Mouse (Mus musculus) heart, embryonic 15.5 days (tissue): ENCODE measurements around the gene Agpat3. TPM values are rescaled to one million over a fixed set of nuclear protein-coding genes. Genes with fewer than 3 reads are reported as not detected.

Source experiments
- ATAC-seq: fragments of 200-750 bp; cut with Nextera tagmentation; replicated peaks from 2 replicates; pipeline ENCODE4 v1.8.0; 2017; ENCODE audit warnings: low read depth, moderate TSS enrichment; ENCODE audit not compliant: insufficient number of reproducible peaks, insufficient read depth, low FRiP score
- H3K27ac ChIP-seq: fragments of 300-500 bp; sonication (generic); 2 replicates; pipeline ENCODE4 v1.5.1; 2015; ENCODE audit warnings: mild to moderate bottlenecking, inconsistent platforms
- H3K27me3 ChIP-seq: fragments of 300-500 bp; sonication (generic); 2 replicates; pipeline ENCODE4 v1.6.1; 2015; ENCODE audit warnings: inconsistent platforms
- H3K36me3 ChIP-seq: fragments of 300-500 bp; sonication (generic); 2 replicates; pipeline ENCODE4 v1.6.1; 2015; ENCODE audit warnings: mild to moderate bottlenecking, inconsistent platforms
- H3K4me1 ChIP-seq: fragments of 300-500 bp; sonication (generic); replicated peaks from 2 replicates; pipeline ENCODE4 v1.6.1; 2015; ENCODE audit warnings: inconsistent platforms
- H3K4me2 ChIP-seq: fragments of 300-500 bp; sonication (generic); 2 replicates; pipeline ENCODE4 v1.6.1; 2015; ENCODE audit warnings: inconsistent platforms, mild to moderate bottlenecking, moderate library complexity
- H3K4me3 ChIP-seq: fragments of 300-500 bp; sonication (generic); 2 replicates; pipeline ENCODE4 v1.5.1; 2015; ENCODE audit warnings: mild to moderate bottlenecking, inconsistent platforms
- H3K9ac ChIP-seq: fragments of 300-500 bp; sonication (generic); 2 replicates; pipeline ENCODE4 v1.6.1; 2015; ENCODE audit warnings: mild to moderate bottlenecking, inconsistent platforms
- H3K9me3 ChIP-seq: fragments of 300-500 bp; sonication (generic); replicated peaks from 2 replicates; pipeline ENCODE4 v1.6.1; 2016; ENCODE audit warnings: inconsistent platforms
- WGBS: fragments of 180-500 bp; shearing (Covaris S2); methylation state at CpG from one replicate; pipeline ENCODE4 v1.1.7; 2015; ENCODE audit warnings: mixed read lengths; 5-methylcytosine and 5-hydroxymethylcytosine counted together
- microRNA-seq: library from miRNA; unstranded; fragments of <30 nt; microRNA quantifications from one replicate; pipeline ENCODE4, GENCODE M21; 2016
- polyA plus RNA-seq: library from polyadenylated mRNA; unstranded; fragments of >200 nt; fragmentation: Nextera tagmentation; extraction: Ambion mirVana; gene quantifications from 2 replicates; pipeline ENCODE4 v1.2.1, GENCODE M21; 2015

Gene Agpat3
- polyA plus RNA-seq, 1 experiment from 2014 or later, result 54.2 TPM

GRCm38 (mm10) chr10:78224136-78224535 lies 128.2 kb downstream of the Agpat3 start:
- no peak for ATAC-seq
- Histone ChIP-seq H3K9me3 (no peaks in the 10 kb centered on the region), H3K4me3 (no peak overlapping the region), H3K4me1 (0 out of 2 replicates have a peak, but pooled peaks cover 6% of the 10 kb centered on the region), H3K9ac (no peak overlapping the region), H3K27ac (no peak overlapping the region), H3K27me3 (no peaks in the 10 kb centered on the region), H3K36me3 (peaks cover 21% of the 10 kb centered on the region), H3K4me2 (no peak overlapping the region)
- 83% methylated on average over 6 of the region's 6 CpGs for WGBS

GRCm38 (mm10) chr10:78222908-78223307 lies 129.4 kb downstream of the Agpat3 start:
- Histone ChIP-seq H3K27me3 (no peaks in the 10 kb centered on the region), H3K36me3 (peaks cover 14% of the 10 kb centered on the region), H3K9ac (no peak overlapping the region), H3K27ac (no peak overlapping the region), H3K4me2 (no peak overlapping the region), H3K9me3 (no peaks in the 10 kb centered on the region), H3K4me3 (no peak overlapping the region), H3K4me1 (0 out of 2 replicates have a peak, but pooled peaks cover 6% of the 10 kb centered on the region)
- no peak for ATAC-seq
- 61% methylated on average over 4 of the region's 4 CpGs for WGBS

GRCm38 (mm10) chr10:78221315-78221714 lies 131.0 kb downstream of the Agpat3 start:
- Histone ChIP-seq H3K27ac (no peak overlapping the region), H3K27me3 (no peaks in the 10 kb centered on the region), H3K9me3 (no peaks in the 10 kb centered on the region), H3K4me2 (no peak overlapping the region), H3K4me3 (no peak overlapping the region), H3K36me3 (peaks cover 26% of the 10 kb centered on the region), H3K9ac (no peak overlapping the region), H3K4me1 (0 out of 2 replicates have a peak, but pooled peaks cover 6% of the 10 kb centered on the region)
- 80% methylated on average over 7 of the region's 7 CpGs for WGBS
- ATAC-seq, result no peak

GRCm38 (mm10) chr10:78219528-78219927 lies 132.8 kb downstream of the Agpat3 start:
- H3K36me3 ChIP-seq, result peaks cover 30% of the 10 kb centered on the region
- ATAC-seq, result no peak
- 0 out of 2 replicates have a peak, but pooled peaks cover 6% of the 10 kb centered on the region for H3K4me1 ChIP-seq
- no peak overlapping the region for H3K4me3 ChIP-seq
- WGBS, result 86% methylated on average over 1 of the region's 1 CpGs
- no peak overlapping the region for H3K4me2 ChIP-seq
- H3K9me3 ChIP-seq, result no peaks in the 10 kb centered on the region
- H3K27me3 ChIP-seq, result no peaks in the 10 kb centered on the region
- H3K27ac ChIP-seq, result no peak overlapping the region
- no peak overlapping the region for H3K9ac ChIP-seq

Small RNA genes lying within 50 kb of the gene (microRNA-seq; reads per million reads assigned to microRNA genes)
- not detected for gene Mir7659

Other genes with a start within 250 kb of the Agpat3 start
- gene D10Jhu81e, start 182.7 kb downstream of the Agpat3 start, polyA plus RNA-seq, result 57.8 and 61.4 TPM in 2 replicates
- 9.1 and 14.1 TPM in 2 replicates for gene Pwp2, start 167.3 kb downstream of the Agpat3 start, polyA plus RNA-seq
- gene Trappc10, start 107.8 kb downstream of the Agpat3 start, polyA plus RNA-seq, result 10.2 and 10.8 TPM in 2 replicates
- 202 and 247 TPM in 2 replicates for gene Rrp1, start 60.6 kb upstream of the Agpat3 start, polyA plus RNA-seq
- 114 and 160 TPM in 2 replicates for gene Cstb, start 73.2 kb upstream of the Agpat3 start, polyA plus RNA-seq
- gene Pdxk, start 112.5 kb upstream of the Agpat3 start, polyA plus RNA-seq, result 4.6 and 8.7 TPM in 2 replicates
- gene Olfr1358, start 164.9 kb upstream of the Agpat3 start, polyA plus RNA-seq, result not detected in 2 replicates
- 65.4 and 71.5 TPM in 2 replicates for gene Ilvbl, start 221.9 kb upstream of the Agpat3 start, polyA plus RNA-seq
- 13.0 and 14.8 TPM in 2 replicates for gene Syde1, start 239.5 kb upstream of the Agpat3 start, polyA plus RNA-seq